Mouse (Mus musculus) brain, embryonic 14.5 days (tissue): ENCODE measurements around the gene Igfbp6.

ENCODE experiments used
- CTCF ChIP-seq: fragments of 200-500 bp; IDR thresholded peaks from 2 replicates; pipeline ENCODE4 v1.5.1; 2012; ENCODE audit warnings: inconsistent platforms, mild to moderate bottlenecking, moderate library complexity, borderline replicate concordance; ENCODE audit not compliant: insufficient read depth, insufficient read length; ENCODE audit errors: extremely low read depth
- POLR2A ChIP-seq: fragments of 200-500 bp; IDR thresholded peaks from 2 replicates; pipeline ENCODE4 v1.6.1; 2012; ENCODE audit warnings: mild to moderate bottlenecking, inconsistent platforms, borderline replicate concordance; ENCODE audit not compliant: poor library complexity, insufficient read depth, insufficient read length, severe bottlenecking; ENCODE audit errors: extremely low read depth

- TF ChIP-seq CTCF: no peak
- no peak for TF ChIP-seq POLR2A
Observed at GRCm38 (mm10) chr15:102183076-102183475, 38.9 kb downstream of the Igfbp6 start.
